In genomic region chr10:93567066-93567465, GRCm38 (mm10) we compare ENCODE assay signal across 27 mouse cellular contexts. TPM values are rescaled to one million over a fixed set of nuclear protein-coding genes. Genes with fewer than 3 reads are reported as not detected.
A peak's percentile ranks its signal among the peaks of the same experiment; 100 is the strongest.
DNase-seq lines count a peak whose midpoint lies in the region; ATAC-seq and TF ChIP-seq lines count a peak whose summit lies in the region.
"Had no signal": no experiment of that assay in that cellular context is flagged by ENCODE, and none has a peak within 500 bp of the region (broad histone marks: within the 10 kb centered on the region; RNA-seq: fewer than 3 reads in every experiment).

No protein-coding gene starts in this region.

- TF ChIP-seq RAD21 in CH12.LX (IDR thresholded peaks at IDR 0.05; ENCODE audit: low read depth, low read length), result no peak

- H3K79me2 ChIP-seq in CH12.LX (replicated peaks; ENCODE audit: control insufficient read depth, extremely low read depth, insufficient read depth, poor library complexity, severe bottlenecking), result no peaks in the 10 kb centered on the region

- peak; percentile 68 for ATAC-seq in megakaryocyte, adult 5-6 weeks (ENCODE audit: poor library complexity, severe bottlenecking)
- ATAC-seq in forebrain, embryonic 13.5 days, result no peak
- ATAC-seq: CD4-positive, CD25-positive, alpha-beta regulatory T cell, adult 4 months; forebrain, embryonic 15.5 days; forebrain, postnatal 0 days had no signal

- TF ChIP-seq EP300 in CH12.LX (IDR thresholded peaks at IDR 0.05; ENCODE audit: low read length), result no peak

- TF ChIP-seq POLR2A in CH12.LX (IDR thresholded peaks at IDR 0.05; ENCODE audit: low read depth, low read length), result no peak

- 94% methylated on average over 10 of the region's 10 CpGs for WGBS in forebrain, embryonic 13.5 days

- H3K4me1 ChIP-seq in CH12.LX (ENCODE audit: control insufficient read depth in 1 of 2, insufficient read depth in 2 of 2), result peaks cover 0 to 5% of the 10 kb centered on the region in 2 experiments; a peak in 2 of 4 replicates
- no peaks in the 10 kb centered on the region for H3K4me1 ChIP-seq in forebrain, embryonic 13.5 days
- H3K4me1 ChIP-seq: embryonic facial prominence, embryonic 13.5 days; embryonic facial prominence, embryonic 15.5 days; forebrain, embryonic 10.5 days; forebrain, embryonic 12.5 days; forebrain, embryonic 15.5 days had no signal

- no peaks in the 10 kb centered on the region for H3K27me3 ChIP-seq in CH12.LX (replicated peaks)
- H3K27me3 ChIP-seq in forebrain, embryonic 13.5 days, result no peaks in the 10 kb centered on the region
- H3K27me3 ChIP-seq: embryonic facial prominence, embryonic 13.5 days; embryonic facial prominence, embryonic 15.5 days; forebrain, embryonic 12.5 days; forebrain, embryonic 15.5 days had no signal

- peak overlapping the region; percentile 64 for H3K4me2 ChIP-seq in CH12.LX (ENCODE audit: insufficient read depth, low read depth, poor library complexity, severe bottlenecking)
- H3K4me2 ChIP-seq in forebrain, embryonic 13.5 days, result no peak overlapping the region
- H3K4me2 ChIP-seq: embryonic facial prominence, embryonic 13.5 days; embryonic facial prominence, embryonic 15.5 days; forebrain, embryonic 12.5 days; forebrain, embryonic 15.5 days had no signal

- H3K27ac ChIP-seq in CH12.LX (ENCODE audit: insufficient read depth, low read depth), result no peak overlapping the region
- no peak overlapping the region for H3K27ac ChIP-seq in forebrain, embryonic 13.5 days
- H3K27ac ChIP-seq: embryonic facial prominence, embryonic 13.5 days; embryonic facial prominence, embryonic 15.5 days; forebrain, embryonic 10.5 days; forebrain, embryonic 12.5 days; forebrain, embryonic 15.5 days had no signal

- H3K36me3 ChIP-seq in CH12.LX (replicated peaks in 1 of 2; ENCODE audit: control insufficient read depth in 1 of 2, insufficient read depth in 1 of 2, low read length in 1 of 2), result peaks cover 0 to 55% of the 10 kb centered on the region in 2 experiments
- H3K36me3 ChIP-seq in forebrain, embryonic 13.5 days (ENCODE audit: poor library complexity, severe bottlenecking), result no peaks in the 10 kb centered on the region
- H3K36me3 ChIP-seq: embryonic facial prominence, embryonic 13.5 days; embryonic facial prominence, embryonic 15.5 days; forebrain, embryonic 10.5 days; forebrain, embryonic 12.5 days; forebrain, embryonic 15.5 days had no signal

- TF ChIP-seq CTCF in CH12.LX (conservative IDR thresholded peaks at IDR 0.05 in 1 of 2, IDR thresholded peaks at IDR 0.05 in 1 of 2; ENCODE audit: low read depth in 2 of 2, low read length in 2 of 2), result no peak

- H3K9me3 ChIP-seq in CH12.LX (replicated peaks; ENCODE audit: low read length), result no peaks in the 10 kb centered on the region
- no peaks in the 10 kb centered on the region for H3K9me3 ChIP-seq in forebrain, embryonic 13.5 days (replicated peaks)
- H3K9me3 ChIP-seq: embryonic facial prominence, embryonic 13.5 days; embryonic facial prominence, embryonic 15.5 days; forebrain, embryonic 10.5 days; forebrain, embryonic 12.5 days; forebrain, embryonic 15.5 days had no signal

- dilution Hi-C loops in CH12.LX (cut with MboI; ENCODE audit: extremely low pct_ligation_motif_present, extremely low pct_unique_long_range_greater_than_20kb, low sequenced_read_pairs), result no loop called here

- H3K4me3 ChIP-seq in CH12.LX (replicated peaks in 1 of 3; ENCODE audit: low read depth in 2 of 3, low read length in 2 of 3, poor library complexity in 1 of 3), result no peak overlapping the region
- no peak overlapping the region for H3K4me3 ChIP-seq in forebrain, embryonic 13.5 days
- H3K4me3 ChIP-seq: embryonic facial prominence, embryonic 13.5 days; embryonic facial prominence, embryonic 15.5 days; erythroblast, embryonic 14.5 days; forebrain, embryonic 10.5 days; forebrain, embryonic 12.5 days; forebrain, embryonic 15.5 days had no signal

- in situ Hi-C loops in CH12.LX (cut with MboI; ENCODE audit: low pct_ligation_motif_present, low pct_unique_long_range_greater_than_20kb, low sequenced_read_pairs), result loop anchor here (25.0 kb wide), 1 partner anchor 280 kb away; no protein-coding TSS in a partner anchor

- H3K9ac ChIP-seq in CH12.LX (ENCODE audit: insufficient read depth, low read depth), result peak overlapping the region; percentile 13; the same call in 1 of the 2 replicates
- no peak overlapping the region for H3K9ac ChIP-seq in forebrain, embryonic 13.5 days
- H3K9ac ChIP-seq: embryonic facial prominence, embryonic 13.5 days; embryonic facial prominence, embryonic 15.5 days; forebrain, embryonic 12.5 days; forebrain, embryonic 15.5 days; forebrain, postnatal 0 days had no signal

- DNase-seq in A20 (ENCODE audit: low read depth, low spot score) (peak; percentile 59), CH12.LX (ENCODE audit: extremely low read depth) (no peak)
- DNase-seq in kidney, postnatal 36 days, result no peak
- DNase-seq: adrenal gland, adult 2 months; adrenal gland, postnatal 10 days; adrenal gland, postnatal 25 days; B cell, adult 2 months; cerebellum, adult 11 months; cerebellum, adult 18-20 months; cerebellum, adult 8-10 months; cerebellum, adult 9-11 months; cerebellum, postnatal 14 days; cerebellum, postnatal 36 days; embryo, embryonic 11 days; forebrain, postnatal 0 days had no signal

TF ChIP-seq in CH12.LX, 34 proteins besides CTCF, POLR2A, EP300 and RAD21:
- TF ChIP-seq ELF1 (IDR thresholded peaks at IDR 0.05; ENCODE audit: low read depth, low read length) (peak; percentile 28; the same call in 1 of the 2 replicates), JUND (conservative IDR thresholded peaks at IDR 0.05; ENCODE audit: low read depth, low read length) (no peak), IRF4 (IDR thresholded peaks at IDR 0.05; ENCODE audit: low read depth, low read length) (0 out of 2 replicates have a peak, but pooled peaks have one; percentile 25), MXI1 (IDR thresholded peaks at IDR 0.05; ENCODE audit: low read depth, low read length) (no peak)
TF ChIP-seq in CH12.LX: peak in this region for 2.

RNA-seq across cellular contexts. Expression of gene Snrpf, which starts 22.4 kb away (rescaled TPM):
- 184 and 191 TPM in 2 replicates for total RNA-seq in CH12.LX (2012; rRNA removed)
- 186 and 207 TPM in 2 replicates for total RNA-seq in CH12.LX (2014; rRNA removed)
- polyA plus RNA-seq in CH12.LX (2012; ENCODE audit: insufficient read length, low read depth), result 144 and 159 TPM in 2 replicates
- total RNA-seq in megakaryocyte, adult 5-6 weeks (2015), result 89.2 and 95.8 TPM in 2 replicates
- 127 and 139 TPM in 2 replicates for total RNA-seq in megakaryocyte, adult 5-6 weeks (2017)
- 124 and 146 TPM in 2 replicates for polyA plus RNA-seq in forebrain, embryonic 13.5 days (2015; fragmentation: Nextera tagmentation; extraction: Ambion mirVana)

RNA-seq across cellular contexts. Expression of gene Ccdc38, which starts 26.6 kb away (rescaled TPM):
- total RNA-seq in CH12.LX (2012; rRNA removed), result 6.6 and 9.2 TPM in 2 replicates
- 47.3 and 55.8 TPM in 2 replicates for total RNA-seq in CH12.LX (2014; rRNA removed)
- polyA plus RNA-seq in CH12.LX (2012; ENCODE audit: insufficient read length, low read depth), result 17.9 and 22.2 TPM in 2 replicates
- total RNA-seq in megakaryocyte, adult 5-6 weeks (2015), result not detected in 2 replicates
- total RNA-seq in megakaryocyte, adult 5-6 weeks (2017), result 0.18 TPM in 1 of 2 replicates, not detected in the other
- 0.41 and 0.68 TPM in 2 replicates for polyA plus RNA-seq in forebrain, embryonic 13.5 days (2015; fragmentation: Nextera tagmentation; extraction: Ambion mirVana)
- total RNA-seq: adrenal gland, adult 2 months; adrenal gland, postnatal 25 days; adrenal gland, postnatal 4 days; forebrain, postnatal 0 days; MEL had no signal
- polyA plus RNA-seq: adrenal gland, adult 2 months; erythroblast, embryonic 14.5 days had no signal

RNA-seq across cellular contexts. Expression of gene Amdhd1, which starts 27.2 kb away (rescaled TPM):
- total RNA-seq in CH12.LX (2012; rRNA removed) (4.6 and 8.4 TPM in 2 replicates), CH12.LX (2014; rRNA removed) (2.4 and 3.3 TPM in 2 replicates)
- polyA plus RNA-seq in CH12.LX (2012; ENCODE audit: insufficient read length, low read depth), result 2.3 and 2.4 TPM in 2 replicates
- total RNA-seq in megakaryocyte, adult 5-6 weeks (2015), result not detected in 2 replicates
- total RNA-seq in megakaryocyte, adult 5-6 weeks (2017), result 0.37 TPM in 1 of 2 replicates, not detected in the other
- 0.30 TPM in 1 of 2 replicates, not detected in the other for polyA plus RNA-seq in forebrain, embryonic 13.5 days (2015; fragmentation: Nextera tagmentation; extraction: Ambion mirVana)
- total RNA-seq: adrenal gland, postnatal 25 days; common myeloid progenitor, adult 5-6 weeks; MEL had no signal
- polyA plus RNA-seq: forebrain, embryonic 15.5 days had no signal

Comparison
In these comparisons a context has a peak if more than half of its experiments do, and no peak if none do; other contexts are left out.
1. RNA of gene Ccdc38, which starts 26.6 kb away (total RNA-seq): 6.6 to 55.8 TPM in CH12.LX; 0.18 TPM in megakaryocyte, adult 5-6 weeks; every median in the first group is over 4 times any median in the second.